Mouse (Mus musculus) right cerebral cortex, postnatal 36 days (tissue): ENCODE data around the gene Tacstd2.
"Not testable (repeated sequence)": the region's sequence is repeated elsewhere in the genome, so short reads cannot be mapped to it uniquely, and the experiment has no call there.

Experiments
- DNase-seq, 2 experiments: peaks; one replicate each; pipeline ENCODE4 v3.0.0; 2022; ENCODE audit warnings: low spot score in 2 of 2, mixed read lengths in 1 of 2

Gene Tacstd2

GRCm38 (mm10) chr6:67535777-67536054, at the start of gene Tacstd2:
TSS of gene Tacstd2 (minus strand) at chr6:67535796.
- DNase-seq: no peak

DNA sequence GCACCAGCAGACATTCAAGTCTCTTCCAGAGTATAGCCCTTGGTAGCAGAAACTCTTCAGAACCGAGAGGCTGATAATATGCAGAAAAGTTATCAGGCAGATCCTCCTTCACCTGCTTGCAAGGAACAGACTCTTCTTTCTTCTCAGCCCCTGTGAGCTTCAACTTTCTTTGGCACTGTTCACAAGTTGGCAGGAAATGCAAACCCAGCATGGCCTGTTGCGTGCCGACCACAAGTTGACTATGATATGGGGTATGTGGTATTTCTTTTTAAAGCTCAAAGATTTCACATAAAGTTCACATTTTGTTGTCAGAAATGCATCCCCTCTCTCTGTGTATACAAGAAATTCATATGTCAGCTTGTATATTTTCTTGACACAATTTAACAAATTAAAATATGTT, 30.7 kb upstream of the Tacstd2 start:
- no peak for DNase-seq

DNA sequence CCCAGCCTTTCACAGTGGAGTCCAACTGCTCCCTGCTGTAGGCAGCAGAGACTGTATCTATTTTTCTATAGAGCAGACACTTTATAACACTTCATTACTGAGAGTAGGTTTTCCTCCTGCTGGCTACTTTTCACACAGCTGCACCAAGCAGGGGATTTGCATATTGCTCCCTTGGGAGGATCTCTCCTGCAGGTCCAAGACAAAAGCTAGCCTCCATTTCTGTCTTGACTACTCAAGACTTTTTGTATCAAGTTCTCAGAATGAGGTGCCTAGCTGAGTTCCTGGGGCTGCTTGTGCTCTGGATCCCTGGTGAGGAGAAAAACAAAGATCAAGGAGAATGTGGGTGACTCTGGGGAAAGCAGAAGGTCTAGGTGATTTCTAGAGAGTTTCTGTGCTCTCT, 19.8 kb upstream of the Tacstd2 start:
- no peak for DNase-seq

GRCm38 (mm10) chr6:67549550-67549949, 14.0 kb upstream of the Tacstd2 start:
- no peak for DNase-seq

- no peak for DNase-seq
Measured at GRCm38 (mm10) chr6:67535005-67535776, 405 bp downstream of the Tacstd2 start.

GRCm38 (mm10) chr6:67534191-67535004, 1.2 kb downstream of the Tacstd2 start:
- no peak for DNase-seq

GRCm38 (mm10) chr6:67532665-67533440, 2.7 kb downstream of the Tacstd2 start:
- DNase-seq: no peak

DNA sequence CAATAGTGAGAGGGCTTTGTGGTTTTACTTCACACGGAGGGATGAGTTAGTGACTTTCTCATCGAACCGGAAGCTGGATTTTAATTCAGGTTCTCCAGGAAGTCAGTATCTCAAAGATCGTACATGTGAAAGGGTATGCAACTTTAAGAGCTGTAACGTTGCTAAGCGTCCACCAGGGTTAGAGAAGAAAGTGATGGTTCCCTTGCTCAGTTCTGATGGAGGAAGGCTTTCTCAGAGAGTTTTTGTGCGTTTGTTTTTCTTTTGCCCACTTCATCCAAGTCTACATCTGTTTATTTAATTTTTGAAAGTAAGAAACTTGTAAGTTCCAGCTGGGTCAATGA, 3.8 kb downstream of the Tacstd2 start:
- no peak for DNase-seq

DNA sequence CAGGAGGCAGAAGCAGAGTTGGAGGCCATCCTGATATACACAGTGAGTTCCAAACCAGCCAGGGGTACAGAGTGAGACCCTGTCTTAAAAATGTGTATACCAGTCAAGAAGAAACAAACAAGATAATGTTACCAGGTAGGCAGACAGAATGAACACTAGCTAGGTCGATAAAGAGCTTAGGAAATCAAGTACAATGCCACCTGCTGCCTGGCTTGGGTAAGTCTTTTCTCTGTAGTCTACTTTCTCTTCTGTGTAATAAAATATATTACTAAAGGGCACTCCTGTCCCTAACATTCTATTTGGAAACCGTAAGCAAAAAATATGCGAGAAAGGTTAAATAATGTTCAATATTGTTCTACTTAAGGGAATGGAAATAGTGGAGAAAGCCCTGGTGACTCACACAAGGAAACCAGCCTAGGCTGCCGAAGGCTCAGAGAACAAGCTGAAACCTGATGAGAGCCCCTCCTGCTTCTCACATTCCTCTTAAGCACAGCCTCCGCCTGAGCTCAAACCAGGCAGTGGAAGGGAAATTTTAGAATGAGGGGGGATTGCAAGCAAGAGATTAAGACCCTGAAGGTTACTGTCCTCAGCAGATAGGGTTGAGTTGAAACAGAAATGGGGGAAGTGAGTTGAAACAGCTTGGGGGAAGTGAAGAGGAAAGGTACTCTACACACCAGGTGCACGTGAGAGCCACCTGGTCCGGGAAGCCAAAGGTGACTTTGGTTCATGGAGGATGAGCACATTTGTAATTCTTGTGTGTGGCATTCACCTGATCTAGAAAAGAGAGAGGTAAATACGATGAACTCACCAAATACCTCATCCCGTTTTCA, 4.4 kb downstream of the Tacstd2 start:
- DNase-seq: no peak

DNA sequence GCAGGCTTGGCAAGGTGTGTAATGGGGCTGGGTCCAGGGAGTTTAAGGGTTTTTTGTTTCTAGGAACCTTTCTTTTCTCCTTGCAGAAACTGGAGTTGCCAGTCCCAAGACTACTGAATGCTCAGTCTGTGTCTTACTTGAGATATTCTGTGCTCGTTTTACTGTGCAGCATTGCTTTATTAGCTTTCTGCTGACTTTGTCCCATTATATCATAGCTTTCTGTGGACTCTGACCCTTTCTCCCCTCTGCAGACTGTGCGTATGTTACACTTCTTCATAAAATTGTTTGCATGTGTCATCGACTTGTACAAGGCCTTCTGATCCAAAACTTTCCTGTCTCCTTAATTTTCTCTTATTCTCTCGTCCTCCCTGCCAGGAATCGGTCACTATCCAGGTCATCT, 9.2 kb downstream of the Tacstd2 start:
- DNase-seq: no peak

DNA sequence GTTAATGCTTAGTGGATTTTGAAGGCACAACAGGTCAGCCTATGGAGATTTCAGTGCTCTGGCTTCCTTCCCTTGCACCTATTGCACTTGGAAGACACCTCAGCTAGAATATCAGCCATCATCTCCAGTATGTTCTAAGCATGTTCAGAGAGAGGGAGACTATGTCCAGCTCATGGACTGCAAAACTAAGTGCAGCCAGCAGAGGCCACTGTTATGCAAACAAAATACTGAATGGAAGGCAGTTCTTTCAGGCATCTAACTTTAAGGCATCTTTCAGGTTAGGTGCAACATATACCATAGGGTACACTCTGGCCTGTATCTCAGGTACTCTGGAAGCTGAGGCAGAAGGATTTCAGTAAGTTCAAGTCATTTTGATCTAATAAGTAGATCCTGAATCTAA, 24.8 kb downstream of the Tacstd2 start:
- no peak for DNase-seq

DNA sequence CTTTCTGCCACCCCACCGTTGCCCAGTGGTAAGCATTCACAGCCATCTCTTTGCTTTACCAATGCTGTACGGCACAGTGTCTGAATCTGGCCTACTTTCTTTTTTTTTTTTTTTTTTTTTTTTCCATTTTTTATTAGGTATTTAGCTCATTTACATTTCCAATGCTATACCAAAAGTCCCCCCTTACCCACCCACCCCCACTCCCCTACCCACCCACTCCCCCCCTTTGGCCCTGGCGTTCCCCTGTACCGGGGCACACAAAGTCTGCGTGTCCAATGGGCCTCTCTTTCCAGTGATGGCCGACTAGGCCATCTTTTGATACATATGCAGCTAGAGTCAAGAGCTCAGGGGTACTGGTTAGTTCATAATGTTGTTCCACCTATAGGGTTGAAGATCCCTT, 33.7 kb downstream of the Tacstd2 start:
- DNase-seq: not testable (repeated sequence)

- DNase-seq: no peak
Measured at GRCm38 (mm10) chr6:67491755-67492154, 43.8 kb downstream of the Tacstd2 start, which contains the start of gene Il23r. TSS of gene Il23r (minus strand) at chr6:67491855.
